Mouse (Mus musculus): ENCODE results near the gene Zfp512b. TPM values are rescaled to one million over a fixed set of nuclear protein-coding genes. Genes with fewer than 3 reads are reported as not detected.

Gene Zfp512b
- total and polyA plus RNA-seq, 3 experiments: 13.2 to 20.6 (median 16.9) TPM

DNA sequence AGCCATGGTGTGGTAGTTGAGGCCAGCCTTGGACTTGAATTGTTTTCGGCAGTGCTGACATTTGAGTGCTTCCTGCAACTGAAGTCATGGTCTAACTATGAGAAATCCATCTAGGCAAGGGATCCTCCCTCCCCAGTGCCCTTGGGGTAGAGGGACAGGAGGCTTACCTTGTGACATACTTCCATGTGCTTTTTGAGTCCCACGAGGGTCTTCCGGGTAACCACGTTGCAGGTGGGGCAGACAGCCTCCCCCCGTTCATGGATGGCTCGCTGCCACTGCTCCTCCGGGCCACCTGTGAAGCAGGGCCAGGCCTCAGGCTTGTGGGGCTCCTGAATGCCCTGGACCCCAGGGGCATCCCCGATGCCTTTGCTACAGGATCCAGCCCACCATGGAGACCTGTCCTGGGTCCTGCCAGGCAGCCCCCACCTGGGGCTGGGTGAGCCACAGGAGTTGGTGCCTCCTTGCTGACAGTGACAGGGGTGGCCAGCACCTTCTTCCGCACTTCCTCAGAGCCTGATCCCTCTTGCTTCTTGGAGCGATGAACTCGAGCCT, 4.3 kb downstream of the Zfp512b start:
- peak in 1 of 2 experiments; percentile 4 for DNase-seq
- no peaks in the 10 kb centered on the region for H3K27me3 ChIP-seq (ENCODE audit: control insufficient read depth, insufficient read depth, low read length)
- 0 out of 2 replicates have a peak, but pooled peaks cover 6% of the 10 kb centered on the region for H3K4me1 ChIP-seq (ENCODE audit: control insufficient read depth, insufficient read depth, low read length)
- WGBS: 84% methylated on average over 11 of the region's 11 CpGs
- H3K27ac ChIP-seq: no peak overlapping the region
- no peak overlapping the region for H3K4me3 ChIP-seq
- H3K9ac ChIP-seq (ENCODE audit: low read depth, low read length): no peak overlapping the region
- H3K79me2 ChIP-seq (replicated peaks; ENCODE audit: control insufficient read depth, insufficient read depth, low read length): no peaks in the 10 kb centered on the region; the same call in 1 of the 2 replicates
- intact Hi-C loops (cut with DNase I): loop anchor here (10.0 kb wide), 1 partner anchor 404 kb away; the partner anchor contains the start of gene Ppdpf
- TF ChIP-seq EP300 (IDR thresholded peaks at IDR 0.05; ENCODE audit: insufficient read depth, low read depth, low read length): no peak
- no peak for TF ChIP-seq POLR2A (IDR thresholded peaks at IDR 0.05; ENCODE audit: insufficient read depth, low read depth, low read length)
- TF ChIP-seq CTCF (IDR thresholded peaks at IDR 0.05): no peak
- H3K36me3 ChIP-seq (ENCODE audit: control insufficient read depth, insufficient read depth, low read length): no peaks in the 10 kb centered on the region

DNA sequence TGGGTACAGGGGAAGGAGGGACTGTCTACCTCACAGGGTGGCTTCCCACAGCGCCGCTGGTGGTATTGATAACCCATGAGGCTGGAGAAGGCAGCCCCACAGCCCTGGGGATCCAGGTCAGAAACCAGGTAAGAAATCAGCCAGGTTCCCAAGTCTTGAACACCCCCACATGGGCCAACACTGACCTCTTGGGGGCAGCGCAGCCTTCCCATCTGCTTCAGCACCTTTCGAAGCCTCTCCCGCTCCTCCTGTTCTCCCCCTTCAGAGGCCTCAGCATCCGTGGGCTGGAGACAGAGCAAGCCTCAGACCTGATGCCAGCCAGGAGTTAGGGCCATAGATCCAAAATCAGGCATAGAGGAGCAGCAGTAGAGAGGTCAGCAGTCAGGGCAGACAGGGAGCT, 4.8 kb downstream of the Zfp512b start:
- no peaks in the 10 kb centered on the region for H3K36me3 ChIP-seq (ENCODE audit: control insufficient read depth, insufficient read depth, low read length)
- H3K27me3 ChIP-seq (ENCODE audit: control insufficient read depth, insufficient read depth, low read length): no peaks in the 10 kb centered on the region
- TF ChIP-seq POLR2A (IDR thresholded peaks at IDR 0.05; ENCODE audit: insufficient read depth, low read depth, low read length) (no peak), CTCF (IDR thresholded peaks at IDR 0.05) (0 out of 2 replicates have a peak, but pooled peaks have one; percentile 3), EP300 (IDR thresholded peaks at IDR 0.05; ENCODE audit: insufficient read depth, low read depth, low read length) (no peak)
- intact Hi-C loops (cut with DNase I): loop anchor here (10.0 kb wide), 1 partner anchor 403 kb away; the partner anchor contains the start of gene Ppdpf
- no peak overlapping the region for H3K9ac ChIP-seq (ENCODE audit: low read depth, low read length)
- H3K27ac ChIP-seq: no peak overlapping the region
- H3K79me2 ChIP-seq (replicated peaks; ENCODE audit: control insufficient read depth, insufficient read depth, low read length): no peaks in the 10 kb centered on the region; the same call in 1 of the 2 replicates
- WGBS: 86% methylated on average over 6 of the region's 6 CpGs
- no peak overlapping the region for H3K4me3 ChIP-seq
- H3K4me1 ChIP-seq (ENCODE audit: control insufficient read depth, insufficient read depth, low read length): 0 out of 2 replicates have a peak, but pooled peaks cover 3% of the 10 kb centered on the region
- no peak for DNase-seq

DNA sequence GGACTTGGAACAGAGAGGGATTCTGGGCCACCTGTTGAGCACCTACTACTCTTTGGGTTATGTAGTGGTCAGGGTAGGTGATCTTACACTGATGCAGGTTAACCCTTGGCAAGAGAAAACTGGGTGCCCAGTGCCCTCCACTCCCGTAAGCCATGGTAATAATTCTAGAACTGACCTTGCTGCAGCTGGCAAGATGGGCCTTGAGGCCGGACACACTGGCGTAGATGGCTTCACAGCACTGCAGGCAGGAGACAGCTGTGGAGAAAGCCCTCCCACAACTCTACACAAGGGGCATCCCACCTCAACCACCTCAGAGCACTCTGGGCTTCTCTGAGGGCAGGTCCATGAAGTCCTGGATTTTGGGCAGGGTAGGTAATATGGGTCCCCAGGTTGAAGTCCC, 6.5 kb downstream of the Zfp512b start:
- Histone ChIP-seq H3K9ac (ENCODE audit: low read depth, low read length) (no peak overlapping the region), H3K79me2 (replicated peaks; ENCODE audit: control insufficient read depth, insufficient read depth, low read length) (no peaks in the 10 kb centered on the region), H3K27ac (no peak overlapping the region), H3K27me3 (ENCODE audit: control insufficient read depth, insufficient read depth, low read length) (no peaks in the 10 kb centered on the region), H3K4me1 (ENCODE audit: control insufficient read depth, insufficient read depth, low read length) (no peaks in the 10 kb centered on the region), H3K36me3 (ENCODE audit: control insufficient read depth, insufficient read depth, low read length) (no peaks in the 10 kb centered on the region), H3K4me3 (no peak overlapping the region)
- WGBS: 98% methylated on average over 3 of the region's 3 CpGs
- no peak for DNase-seq
- no peak for TF ChIP-seq EP300 (IDR thresholded peaks at IDR 0.05; ENCODE audit: insufficient read depth, low read depth, low read length)
- no peak for TF ChIP-seq CTCF (IDR thresholded peaks at IDR 0.05)
- no peak for TF ChIP-seq POLR2A (IDR thresholded peaks at IDR 0.05; ENCODE audit: insufficient read depth, low read depth, low read length)
- intact Hi-C loops (cut with DNase I): loop anchor here (10.0 kb wide), 1 partner anchor 401 kb away; the partner anchor contains the start of gene Ppdpf

DNA sequence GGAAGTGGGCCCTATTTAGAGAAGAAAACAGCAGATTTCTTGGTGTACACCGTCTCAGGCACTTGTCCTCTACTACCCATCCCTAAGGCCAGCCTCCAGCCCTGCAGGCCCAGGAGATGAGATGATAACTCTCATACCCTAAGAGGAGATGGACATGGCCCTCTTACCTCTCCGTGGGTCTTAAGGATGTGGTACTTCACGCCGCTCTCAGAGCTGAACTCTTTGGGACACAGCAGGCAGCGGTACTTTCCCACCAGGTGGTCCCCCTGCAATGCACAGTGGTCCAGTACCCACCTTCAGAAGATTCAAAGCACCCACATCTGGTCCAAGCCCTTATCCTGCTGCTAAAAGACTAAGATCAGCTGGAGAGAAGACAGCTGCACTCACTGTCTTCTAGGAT, 7.1 kb downstream of the Zfp512b start:
- DNase-seq: no peak
- H3K9ac ChIP-seq (ENCODE audit: low read depth, low read length): no peak overlapping the region
- no peaks in the 10 kb centered on the region for H3K79me2 ChIP-seq (replicated peaks; ENCODE audit: control insufficient read depth, insufficient read depth, low read length)
- no peaks in the 10 kb centered on the region for H3K27me3 ChIP-seq (ENCODE audit: control insufficient read depth, insufficient read depth, low read length)
- H3K4me1 ChIP-seq (ENCODE audit: control insufficient read depth, insufficient read depth, low read length): no peaks in the 10 kb centered on the region
- H3K4me3 ChIP-seq: no peak overlapping the region
- H3K27ac ChIP-seq: no peak overlapping the region
- intact Hi-C loops (cut with DNase I): loop anchor here (10.0 kb wide), 1 partner anchor 401 kb away; the partner anchor contains the start of gene Ppdpf
- no peak for TF ChIP-seq POLR2A (IDR thresholded peaks at IDR 0.05; ENCODE audit: insufficient read depth, low read depth, low read length)
- no peak for TF ChIP-seq CTCF (IDR thresholded peaks at IDR 0.05)
- no peak for TF ChIP-seq EP300 (IDR thresholded peaks at IDR 0.05; ENCODE audit: insufficient read depth, low read depth, low read length)
- no peaks in the 10 kb centered on the region for H3K36me3 ChIP-seq (ENCODE audit: control insufficient read depth, insufficient read depth, low read length)
- 91% methylated on average over 5 of the region's 5 CpGs for WGBS

DNA sequence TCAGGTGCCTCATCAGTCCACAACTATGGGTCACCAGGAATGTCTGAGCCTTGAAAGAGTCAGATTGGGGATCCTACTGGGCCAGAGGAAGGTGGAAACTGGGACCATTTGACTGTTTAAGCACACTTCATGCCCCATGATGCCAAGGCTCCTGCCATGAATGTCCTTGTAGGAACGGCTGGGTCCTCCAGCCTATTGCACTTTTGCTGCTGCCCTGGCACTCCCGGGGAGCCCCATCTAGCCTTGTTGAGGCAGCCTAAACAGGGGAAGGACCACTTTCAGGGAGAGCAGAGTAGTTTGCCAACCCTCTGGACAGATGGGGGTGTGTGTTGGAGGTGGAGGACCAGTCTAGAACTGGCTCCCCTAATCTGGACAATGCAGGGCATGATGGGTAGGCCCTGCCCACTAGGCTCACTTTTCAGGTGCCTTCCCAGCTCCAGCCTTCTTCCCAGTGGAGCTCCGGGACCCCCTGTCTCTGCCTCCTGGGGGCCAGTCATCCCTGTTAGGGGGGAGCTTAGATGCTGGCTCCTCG, 8.1 kb downstream of the Zfp512b start, which contains the start of gene Uckl1:
Gene Uckl1 (minus strand): TSS at position 482 of the 532 bp plus-strand sequence.
- intact Hi-C loops (cut with DNase I): loop anchor here (10.0 kb wide), 1 partner anchor 400 kb away; the partner anchor contains the start of gene Ppdpf
- no peak for TF ChIP-seq POLR2A (IDR thresholded peaks at IDR 0.05; ENCODE audit: insufficient read depth, low read depth, low read length)
- no peak for TF ChIP-seq EP300 (IDR thresholded peaks at IDR 0.05; ENCODE audit: insufficient read depth, low read depth, low read length)
- TF ChIP-seq CTCF (IDR thresholded peaks at IDR 0.05): no peak
- H3K9ac ChIP-seq (ENCODE audit: low read depth, low read length): no peak within 1 kb of the TSS
- H3K79me2 ChIP-seq (replicated peaks; ENCODE audit: control insufficient read depth, insufficient read depth, low read length): no peaks in the 10 kb centered on the region
- no peaks in the 10 kb centered on the region for H3K36me3 ChIP-seq (ENCODE audit: control insufficient read depth, insufficient read depth, low read length)
- DNase-seq: no peak
- H3K27ac ChIP-seq: no peak within 1 kb of the TSS
- WGBS: 86% methylated on average over 4 of the region's 4 CpGs
- H3K4me1 ChIP-seq (ENCODE audit: control insufficient read depth, insufficient read depth, low read length): 0 out of 2 replicates have a peak, but pooled peaks cover 1% of the 10 kb centered on the region
- no peak within 1 kb of the TSS for H3K4me3 ChIP-seq
- no peaks in the 10 kb centered on the region for H3K27me3 ChIP-seq (ENCODE audit: control insufficient read depth, insufficient read depth, low read length)
